Mouse (Mus musculus) lung, embryonic 14.5 days (tissue): ENCODE results near the gene Pcbp4. TPM values are rescaled to one million over a fixed set of nuclear protein-coding genes. Genes with fewer than 3 reads are reported as not detected.
A peak's percentile ranks its signal among the peaks of the same experiment; 100 is the strongest.

Experiments
- ATAC-seq: fragments of 200-750 bp; cut with Nextera tagmentation; 2 replicates; pipeline ENCODE4 v1.8.0; 2017; ENCODE audit warnings: mild to moderate bottlenecking, moderate TSS enrichment, moderate library complexity; ENCODE audit not compliant: insufficient read depth
- DNase-seq: peaks from one replicate; pipeline ENCODE4 v3.0.0-alpha.2; 2015
- H3K27ac ChIP-seq: fragments of 300-500 bp; sonication (generic); 2 replicates; pipeline ENCODE4 v1.5.1; 2014; ENCODE audit warnings: low read depth, mild to moderate bottlenecking, moderate library complexity
- H3K27me3 ChIP-seq: fragments of 300-500 bp; sonication (generic); 2 replicates; pipeline ENCODE4 v1.6.1; 2014; ENCODE audit warnings: low read length, control low read depth; ENCODE audit not compliant: insufficient read depth
- H3K36me3 ChIP-seq: fragments of 300-500 bp; sonication (generic); 2 replicates; pipeline ENCODE4 v1.6.1; 2014; ENCODE audit warnings: control low read depth; ENCODE audit not compliant: insufficient read depth
- H3K4me1 ChIP-seq: fragments of 300-500 bp; sonication (generic); 2 replicates; pipeline ENCODE4 v1.6.1; 2014; ENCODE audit warnings: antibody characterized with exemption, control low read depth; ENCODE audit not compliant: insufficient read depth
- H3K4me2 ChIP-seq: fragments of 300-500 bp; sonication (generic); 2 replicates; pipeline ENCODE4 v1.6.1; 2014; ENCODE audit warnings: mild to moderate bottlenecking
- H3K4me3 ChIP-seq: fragments of 300-500 bp; sonication (generic); 2 replicates; pipeline ENCODE4 v1.5.1; 2014; ENCODE audit warnings: low read depth, low read length
- H3K9ac ChIP-seq: fragments of 300-500 bp; sonication (generic); 2 replicates; pipeline ENCODE4 v1.6.1; 2014
- H3K9me3 ChIP-seq: fragments of 300-500 bp; sonication (generic); 2 replicates; pipeline ENCODE4 v1.6.1; 2016; ENCODE audit warnings: low read depth, low read length, control low read depth
- CTCF ChIP-seq: IDR thresholded peaks from 2 replicates; pipeline ENCODE4 v1.5.1; 2016; ENCODE audit warnings: antibody characterized with exemption, low read depth
- WGBS: fragments of 180-500 bp; shearing (Covaris S2); extraction: QIAGEN DNeasy Blood & Tissue Kit; methylation state at CpG from one replicate; pipeline ENCODE4 v1.1.7; 2014; 5-methylcytosine and 5-hydroxymethylcytosine counted together
- polyA plus RNA-seq: library from polyadenylated mRNA; unstranded; fragments of >200 nt; fragmentation: Nextera tagmentation; extraction: Ambion mirVana; gene quantifications from 2 replicates; pipeline ENCODE4 v1.2.1, GENCODE M21; 2014

The Pcbp4 gene
- polyA plus RNA-seq, 1 experiment from 2014 or later, result 109 TPM

GRCm38 (mm10) chr9:106428719-106429220, 24.3 kb upstream of the Pcbp4 start:
- no peak; the same call in 1 of the 2 replicates for TF ChIP-seq CTCF
- H3K4me3 ChIP-seq, result peak overlapping the region; percentile 87
- peak overlapping the region; percentile 66 for H3K9ac ChIP-seq
- H3K9me3 ChIP-seq, result no peaks in the 10 kb centered on the region
- H3K4me1 ChIP-seq, result 0 out of 2 replicates have a peak, but pooled peaks cover 3% of the 10 kb centered on the region
- peak overlapping the region; percentile 86 for H3K4me2 ChIP-seq
- peak overlapping the region; percentile 98 for H3K27ac ChIP-seq
- peaks cover 33% of the 10 kb centered on the region for H3K36me3 ChIP-seq
- DNase-seq (peak; percentile 34), ATAC-seq (peak; percentile 60)
- H3K27me3 ChIP-seq, result no peaks in the 10 kb centered on the region
- 11% methylated on average over 11 of the region's 11 CpGs for WGBS

- Histone ChIP-seq H3K27me3 (no peaks in the 10 kb centered on the region), H3K9ac (peak within 1 kb of the TSS; percentile 96), H3K9me3 (no peaks in the 10 kb centered on the region), H3K4me1 (0 out of 2 replicates have a peak, but pooled peaks cover 3% of the 10 kb centered on the region), H3K27ac (peak within 1 kb of the TSS; percentile 98), H3K36me3 (peaks cover 39% of the 10 kb centered on the region), H3K4me3 (peak within 1 kb of the TSS; percentile 87), H3K4me2 (peak within 1 kb of the TSS; percentile 89)
- ATAC-seq, result peak; percentile 92
- DNase-seq, result peak; percentile 100
- WGBS, result under 1% methylated on average over 55 of the region's 55 CpGs
- TF ChIP-seq CTCF, result no peak
These were observed 23.7 kb upstream of the Pcbp4 start, which contains the start of gene Rpl29 for GRCm38 (mm10) chr9:106429221-106430014. Rpl29 (plus strand) TSS chr9:106429454.

GRCm38 (mm10) chr9:106430015-106430264, 23.2 kb upstream of the Pcbp4 start:
- ATAC-seq (no peak), DNase-seq (no peak)
- Histone ChIP-seq H3K4me3 (peak overlapping the region; percentile 87), H3K4me1 (0 out of 2 replicates have a peak, but pooled peaks cover 3% of the 10 kb centered on the region), H3K27ac (peak overlapping the region; percentile 98), H3K9me3 (no peaks in the 10 kb centered on the region), H3K9ac (peak overlapping the region; percentile 96), H3K36me3 (peaks cover 40% of the 10 kb centered on the region), H3K27me3 (no peaks in the 10 kb centered on the region), H3K4me2 (peak overlapping the region; percentile 89)
- no peak for TF ChIP-seq CTCF
- WGBS, result 3% methylated on average over 4 of the region's 4 CpGs

- no peak for ATAC-seq
- WGBS, result 65% methylated on average over 7 of the region's 7 CpGs
These were observed 19.7 kb upstream of the Pcbp4 start for GRCm38 (mm10) chr9:106433389-106433788.

GRCm38 (mm10) chr9:106436566-106436965, 16.5 kb upstream of the Pcbp4 start:
- Histone ChIP-seq H3K27me3 (no peaks in the 10 kb centered on the region), H3K4me3 (no peak overlapping the region), H3K9me3 (no peaks in the 10 kb centered on the region), H3K27ac (no peak overlapping the region), H3K4me1 (peaks cover 3% of the 10 kb centered on the region; the same call in 1 of the 2 replicates), H3K4me2 (no peak overlapping the region), H3K9ac (no peak overlapping the region), H3K36me3 (peaks cover 29% of the 10 kb centered on the region)
- no peak for TF ChIP-seq CTCF
- WGBS, result 69% methylated on average over 9 of the region's 9 CpGs
- no peak for DNase-seq
- ATAC-seq, result no peak

More at GRCm38 (mm10) chr9:106433389-106433788, 19.7 kb upstream of the Pcbp4 start:
- peaks cover 40% of the 10 kb centered on the region for H3K36me3 ChIP-seq
- H3K27ac ChIP-seq, result no peak overlapping the region
- H3K9me3 ChIP-seq, result no peaks in the 10 kb centered on the region
- H3K4me3 ChIP-seq, result no peak overlapping the region
- peaks cover 3% of the 10 kb centered on the region; the same call in 1 of the 2 replicates for H3K4me1 ChIP-seq
- no peak overlapping the region for H3K4me2 ChIP-seq
- H3K9ac ChIP-seq, result no peak overlapping the region
- no peaks in the 10 kb centered on the region for H3K27me3 ChIP-seq
- DNase-seq, result no peak
- TF ChIP-seq CTCF, result no peak

- H3K9me3 ChIP-seq, result no peaks in the 10 kb centered on the region
- no peak overlapping the region for H3K4me3 ChIP-seq
- H3K4me1 ChIP-seq, result peaks cover 7% of the 10 kb centered on the region
- H3K9ac ChIP-seq, result no peak overlapping the region
- WGBS, result 73% methylated on average over 5 of the region's 5 CpGs
- no peaks in the 10 kb centered on the region for H3K27me3 ChIP-seq
- H3K4me2 ChIP-seq, result no peak overlapping the region
- no peak overlapping the region for H3K27ac ChIP-seq
- no peak for DNase-seq
- TF ChIP-seq CTCF, result peak; percentile 40
- no peak for ATAC-seq
- 0 out of 2 replicates have a peak, but pooled peaks cover 6% of the 10 kb centered on the region for H3K36me3 ChIP-seq
These were observed 10.4 kb upstream of the Pcbp4 start for GRCm38 (mm10) chr9:106442680-106443079.

- TF ChIP-seq CTCF, result no peak
- no peak overlapping the region for H3K4me3 ChIP-seq
- H3K36me3 ChIP-seq, result 0 out of 2 replicates have a peak, but pooled peaks cover 6% of the 10 kb centered on the region
- H3K9ac ChIP-seq, result no peak overlapping the region
- H3K4me1 ChIP-seq, result peaks cover 10% of the 10 kb centered on the region
- WGBS, result 72% methylated on average over 4 of the region's 4 CpGs
- no peaks in the 10 kb centered on the region for H3K9me3 ChIP-seq
- no peaks in the 10 kb centered on the region for H3K27me3 ChIP-seq
- ATAC-seq (no peak), DNase-seq (no peak)
- H3K27ac ChIP-seq, result no peak overlapping the region
- no peak overlapping the region for H3K4me2 ChIP-seq
These were observed 8.3 kb upstream of the Pcbp4 start for GRCm38 (mm10) chr9:106444836-106445235.
